Mouse (Mus musculus): Measurements from ENCODE around the gene Disc1. TPM values are rescaled to one million over a fixed set of nuclear protein-coding genes. Genes with fewer than 3 reads are reported as not detected.
A peak's percentile ranks its signal among the peaks of the same experiment; 100 is the strongest.

The Disc1 gene
- total RNA-seq, 1 experiment from 2014 or later = 3.4 TPM

DNA sequence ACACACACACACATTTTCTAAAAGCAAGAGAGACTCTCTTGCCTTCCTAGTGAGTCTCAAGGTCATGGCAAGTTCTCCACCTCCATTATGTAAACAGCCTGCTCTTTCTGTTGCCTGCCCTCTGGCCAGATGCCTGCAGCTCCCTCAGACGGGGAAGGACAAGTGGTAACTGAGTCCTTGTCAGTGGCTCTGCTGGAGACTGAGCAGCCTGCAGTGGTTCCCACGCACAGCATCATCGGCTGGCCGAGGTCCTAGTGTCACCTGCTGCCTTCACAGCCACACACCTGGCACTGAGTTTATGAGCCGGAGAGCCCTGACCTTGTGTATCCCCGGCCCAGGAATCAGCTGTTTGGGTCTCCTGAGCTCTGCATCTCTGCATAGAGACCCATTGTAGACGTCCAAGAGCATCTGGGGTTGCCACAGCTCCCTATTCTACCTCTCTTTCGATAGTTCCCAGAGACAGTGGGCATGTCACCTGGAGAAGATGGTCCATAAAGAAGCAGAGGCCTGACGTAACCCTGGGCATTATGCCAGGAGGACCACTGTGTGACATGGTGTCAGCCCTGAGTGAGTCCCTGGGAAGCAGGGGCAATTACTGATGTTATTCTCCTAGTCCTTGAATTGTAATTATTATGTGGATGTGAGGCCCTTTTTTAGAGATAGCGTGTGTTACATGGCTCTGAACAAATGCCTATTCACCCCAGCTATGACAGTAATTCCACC lies 169.2 kb downstream of the Disc1 start:
- DNase-seq = peak; percentile 74

DNA sequence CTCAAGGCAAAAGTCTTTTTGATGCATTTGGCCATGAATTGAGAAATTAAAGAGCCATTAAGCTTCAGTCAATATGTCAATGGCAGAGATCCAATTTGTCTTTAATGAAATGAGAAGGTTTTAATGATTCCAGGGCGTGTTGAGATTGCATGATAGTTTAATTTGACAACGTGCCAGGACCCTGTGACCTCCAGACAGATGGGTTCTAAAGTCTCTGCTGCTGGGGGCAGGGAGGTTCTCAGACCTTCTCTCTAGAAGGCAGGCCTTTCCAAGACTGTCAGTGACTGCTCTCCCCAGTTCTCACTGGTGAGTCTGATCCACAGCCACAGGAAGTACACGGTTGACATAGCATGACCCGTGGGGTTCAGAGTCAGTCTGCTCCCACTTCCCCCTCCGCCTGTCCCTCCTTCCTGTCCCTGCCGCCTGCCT lies 170.3 kb downstream of the Disc1 start:
- DNase-seq = peak; percentile 42

DNA sequence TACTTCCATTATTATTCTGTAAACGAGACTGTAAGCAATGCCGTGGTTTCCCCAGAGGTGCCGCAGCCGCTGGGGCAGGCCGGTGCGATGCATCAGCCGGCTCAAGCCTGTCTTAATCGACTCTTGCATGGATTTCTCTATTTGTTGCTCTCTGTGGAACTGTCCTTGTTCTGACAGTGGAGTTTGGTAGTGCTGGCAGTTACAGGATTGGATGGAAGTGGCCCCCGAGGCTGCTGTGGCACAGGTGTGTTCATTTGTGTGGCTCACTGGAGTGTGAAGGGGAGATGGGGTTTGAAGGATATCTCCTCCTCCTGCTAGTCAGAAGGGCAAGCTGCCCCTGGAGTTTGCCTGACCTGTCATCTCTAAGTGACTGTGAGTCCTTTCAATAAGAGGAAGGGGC lies 171.3 kb downstream of the Disc1 start:
- DNase-seq = no peak

DNA sequence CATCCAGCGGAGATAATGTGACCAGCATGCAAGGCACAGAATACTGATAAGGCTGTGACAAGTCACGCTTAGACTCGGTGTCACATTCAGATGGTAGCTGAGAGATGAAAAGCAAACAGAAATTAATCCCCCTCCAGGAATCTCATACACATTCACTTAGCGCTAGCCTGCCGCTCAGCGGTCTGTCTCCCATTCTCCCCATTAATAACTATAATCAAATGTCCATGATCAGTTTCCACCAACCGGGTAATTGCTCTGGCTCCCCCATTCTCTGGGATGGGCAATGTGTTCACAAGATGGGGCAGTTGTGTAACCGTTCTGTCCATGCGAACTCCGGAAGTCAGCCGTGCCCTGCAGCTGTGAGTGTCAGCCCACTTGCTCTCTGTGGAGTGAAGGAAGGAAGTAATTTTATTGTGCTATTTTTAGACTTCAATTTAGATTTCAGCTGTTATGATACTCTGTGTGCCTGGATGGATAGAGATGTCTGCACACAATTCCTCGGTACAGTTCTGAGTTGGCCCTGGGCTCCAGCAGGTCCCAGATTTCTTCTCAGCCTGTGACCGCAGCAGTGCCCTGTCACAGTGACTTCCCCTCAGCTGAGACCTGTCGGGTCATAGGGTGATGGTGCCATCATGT lies 173.1 kb downstream of the Disc1 start:
- peak; percentile 49 for DNase-seq

DNA sequence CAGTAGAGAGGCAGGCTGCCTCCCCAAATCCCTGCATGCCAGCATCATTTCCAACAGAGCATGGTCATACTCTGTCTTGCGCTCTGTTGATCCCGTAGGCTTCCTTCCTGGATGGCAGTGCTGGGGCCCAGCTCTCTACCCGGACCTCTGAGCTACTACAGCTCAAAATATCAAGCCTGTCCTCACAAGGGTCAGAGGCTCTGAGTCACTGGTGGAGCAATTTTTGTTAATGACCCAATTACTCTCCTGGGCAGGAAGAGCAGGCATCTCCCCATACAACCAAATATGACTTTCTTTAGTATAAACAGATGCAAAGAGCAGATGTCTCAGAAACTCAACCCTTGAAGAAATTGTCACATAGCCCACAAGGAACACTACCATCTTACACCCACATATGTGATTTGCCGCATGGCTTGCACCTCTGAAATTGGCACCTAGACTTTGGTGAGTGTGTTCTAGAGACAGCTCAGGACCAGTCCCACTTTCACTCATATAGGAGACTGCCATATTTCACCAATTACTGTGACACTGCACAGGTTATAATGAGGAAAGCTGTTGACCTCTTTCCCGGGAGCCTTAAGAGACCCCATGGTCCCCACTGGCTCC lies 176.6 kb downstream of the Disc1 start:
- DNase-seq = no peak

DNA sequence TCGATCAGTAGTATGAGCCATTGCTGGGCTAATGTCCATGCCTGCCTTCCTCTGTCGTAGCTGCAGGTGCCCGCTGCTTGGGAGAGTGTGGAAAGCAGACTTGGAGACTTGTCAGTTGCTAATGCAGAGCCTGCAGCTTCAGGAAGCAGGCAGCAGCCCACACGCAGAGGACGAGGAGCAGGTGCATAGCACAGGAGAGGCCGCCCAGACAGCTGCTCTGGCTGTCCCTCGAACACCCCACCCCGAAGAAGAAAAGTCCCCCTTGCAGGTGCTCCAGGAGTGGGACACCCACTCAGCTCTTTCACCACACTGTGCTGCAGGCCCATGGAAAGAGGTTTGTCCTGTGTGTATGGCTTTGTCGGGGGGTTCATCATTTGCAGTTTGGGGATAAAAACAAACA lies 178.7 kb downstream of the Disc1 start:
- no peak for DNase-seq

DNA sequence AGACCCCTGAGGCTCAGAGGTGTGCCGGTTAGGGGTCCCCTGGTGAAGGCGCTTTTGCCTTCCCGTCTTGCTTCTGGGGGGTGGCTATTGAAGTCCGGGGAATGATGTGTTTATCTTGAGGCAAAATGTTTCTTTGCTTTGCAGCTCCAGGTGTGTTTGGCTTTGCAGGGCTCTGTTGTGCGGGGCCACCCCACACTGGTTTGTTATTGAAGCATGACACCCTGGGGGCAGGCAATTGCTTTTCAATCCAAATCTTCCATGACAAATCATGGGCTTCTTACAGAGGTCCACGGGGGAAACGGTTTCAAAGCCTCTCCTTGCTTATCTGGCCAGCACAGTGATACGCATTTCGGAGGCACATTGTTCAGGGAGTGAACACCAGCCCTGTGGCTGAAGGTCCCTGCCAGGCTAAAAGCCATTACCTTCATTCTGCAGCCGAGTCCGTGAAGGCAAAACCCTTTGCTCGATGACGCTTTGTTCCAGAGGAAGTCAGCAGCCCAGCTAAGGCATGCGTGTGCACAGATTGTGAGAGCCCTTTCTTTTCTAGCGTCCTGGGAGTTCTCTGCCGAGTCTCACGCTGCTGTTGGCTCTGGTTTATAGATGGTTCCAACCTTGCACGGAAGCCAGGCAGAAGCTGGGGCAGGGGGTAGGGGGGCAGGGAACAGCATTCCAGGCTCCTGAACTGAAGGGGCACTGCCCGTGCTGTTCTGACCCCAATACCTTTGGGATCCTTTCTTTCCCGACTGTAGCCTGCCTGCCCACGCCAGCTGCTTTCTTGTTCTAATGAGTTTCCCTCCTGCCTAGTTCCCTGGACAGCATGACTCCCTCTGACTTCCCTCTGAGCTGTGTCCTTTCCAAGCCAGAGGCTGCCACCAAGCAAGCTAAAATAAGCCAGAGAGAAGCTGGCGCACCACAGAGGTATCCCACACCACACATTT lies 182.2 kb downstream of the Disc1 start:
- DNase-seq = no peak

DNA sequence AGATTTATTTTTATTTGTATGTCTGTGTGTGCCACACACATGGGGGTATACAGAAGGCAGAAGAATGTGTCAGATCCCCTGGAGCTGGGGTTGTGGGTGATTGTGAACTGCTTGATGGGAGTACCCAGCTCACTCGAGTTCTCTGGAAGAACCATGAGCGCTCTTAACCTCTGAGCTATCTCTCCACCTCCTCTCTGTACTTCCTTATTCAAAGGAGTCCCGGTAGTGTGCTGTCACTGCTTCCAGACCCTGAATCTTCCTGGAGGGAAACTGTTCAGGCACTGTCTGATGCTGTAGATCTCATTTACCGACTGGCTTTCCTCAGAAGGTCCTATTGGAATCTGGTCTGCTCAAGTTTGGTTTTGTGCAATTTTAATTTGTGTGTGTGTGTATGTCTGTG lies 186.8 kb downstream of the Disc1 start:
- no peak for DNase-seq

DNA sequence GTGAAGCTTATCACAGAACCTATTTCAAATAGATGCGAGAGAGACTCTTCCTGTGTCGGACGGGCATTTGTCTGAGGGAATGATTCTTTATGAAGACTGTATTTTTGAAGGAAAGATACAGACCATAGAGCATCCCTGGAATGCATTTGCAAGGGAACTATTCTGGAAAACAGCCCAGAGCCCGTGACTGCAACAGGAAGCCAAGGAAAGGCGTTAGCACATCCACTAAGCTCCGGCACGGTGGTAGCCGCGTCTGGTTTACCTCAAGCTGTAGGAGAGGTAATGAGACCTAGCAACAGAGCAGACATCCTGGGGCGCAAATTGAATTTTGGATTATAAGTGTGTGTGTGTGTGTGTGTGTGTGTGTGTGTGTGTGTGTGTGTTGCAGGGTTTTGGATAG lies 188.4 kb downstream of the Disc1 start:
- DNase-seq = peak; percentile 39

DNA sequence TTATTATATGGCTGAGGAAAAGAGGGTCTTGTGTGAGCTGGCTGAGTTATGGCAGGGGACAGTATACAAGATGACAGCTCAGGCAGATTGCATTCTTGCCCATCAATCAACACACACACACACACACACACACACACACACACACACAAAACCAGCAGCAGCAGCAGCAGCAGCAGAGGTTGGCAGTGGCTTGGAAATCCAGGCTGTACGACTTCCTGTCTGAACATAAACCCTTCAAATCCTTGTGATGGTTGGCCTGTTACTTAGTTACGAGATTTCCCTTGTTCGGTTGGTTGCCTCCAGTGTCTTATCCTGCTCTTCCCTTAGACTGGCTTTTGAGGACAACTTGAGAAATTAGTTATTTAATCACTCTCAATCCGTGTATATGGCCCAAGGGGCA lies 188.9 kb downstream of the Disc1 start:
- DNase-seq = no peak

DNA sequence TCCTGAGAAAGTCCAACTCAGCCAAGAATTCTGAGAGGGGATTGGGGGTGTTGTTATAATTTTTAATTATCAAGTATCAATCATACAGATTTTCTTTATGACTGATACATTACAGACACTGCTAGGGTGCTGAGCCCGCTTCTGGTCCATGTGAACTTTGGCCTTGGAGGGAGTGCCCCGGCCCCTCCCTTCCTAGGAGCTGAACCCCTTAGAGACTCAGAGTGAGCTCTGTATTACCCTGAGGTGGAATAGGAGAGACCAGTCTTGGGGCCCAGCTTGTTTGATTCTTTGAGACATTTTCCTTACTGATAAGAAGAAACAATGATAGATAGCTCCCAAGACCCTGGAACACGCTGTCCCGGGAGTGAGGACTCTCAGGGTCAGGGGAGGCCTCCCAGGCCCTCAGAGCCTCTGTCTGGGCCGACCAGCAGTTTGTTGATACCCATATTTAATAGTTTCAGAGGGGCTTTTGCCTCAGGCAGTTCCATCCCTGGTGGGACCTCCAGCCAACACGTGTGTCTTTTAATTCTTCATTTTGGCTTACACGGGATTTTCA lies 192.8 kb downstream of the Disc1 start:
- DNase-seq = no peak

DNA sequence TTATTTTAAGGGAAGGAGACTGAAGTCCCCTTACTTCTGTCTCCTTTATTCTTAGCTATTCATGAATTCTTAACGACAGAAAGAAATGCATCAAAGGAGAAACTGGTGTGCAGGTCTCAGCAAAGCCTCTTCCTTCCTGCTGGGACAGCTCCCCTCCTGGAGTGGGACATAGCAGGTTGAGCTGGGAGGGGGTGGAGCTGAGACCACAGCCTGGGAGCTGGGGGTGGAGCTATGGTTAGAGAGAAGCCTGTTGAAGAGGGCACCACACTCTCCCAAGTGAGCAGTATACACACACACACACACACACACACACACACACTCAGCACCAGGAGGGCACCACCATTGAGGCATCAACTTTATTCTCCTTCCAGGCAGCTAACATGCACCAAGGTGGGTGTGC lies 193.4 kb downstream of the Disc1 start:
- DNase-seq = no peak

DNA sequence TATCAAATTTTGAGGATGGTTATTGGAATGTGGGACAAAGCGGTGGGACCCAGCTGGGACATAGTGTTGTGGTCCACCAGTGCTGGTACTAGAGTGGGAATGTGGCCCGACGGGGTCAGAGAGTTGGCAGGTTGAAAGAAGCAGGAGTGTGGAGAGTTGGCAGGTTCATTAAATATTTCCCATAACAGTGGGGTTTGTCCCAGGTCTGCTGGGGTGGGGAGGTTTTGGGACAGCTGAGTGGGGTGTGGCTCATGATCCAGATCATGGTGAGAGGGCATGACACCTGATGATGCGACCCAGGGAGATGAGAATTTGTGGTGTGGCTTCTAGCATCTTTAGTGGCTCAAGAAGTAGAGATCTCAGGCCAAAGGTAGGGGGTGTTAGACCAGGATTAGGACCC lies 199.0 kb downstream of the Disc1 start:
- no peak for DNase-seq

DNA sequence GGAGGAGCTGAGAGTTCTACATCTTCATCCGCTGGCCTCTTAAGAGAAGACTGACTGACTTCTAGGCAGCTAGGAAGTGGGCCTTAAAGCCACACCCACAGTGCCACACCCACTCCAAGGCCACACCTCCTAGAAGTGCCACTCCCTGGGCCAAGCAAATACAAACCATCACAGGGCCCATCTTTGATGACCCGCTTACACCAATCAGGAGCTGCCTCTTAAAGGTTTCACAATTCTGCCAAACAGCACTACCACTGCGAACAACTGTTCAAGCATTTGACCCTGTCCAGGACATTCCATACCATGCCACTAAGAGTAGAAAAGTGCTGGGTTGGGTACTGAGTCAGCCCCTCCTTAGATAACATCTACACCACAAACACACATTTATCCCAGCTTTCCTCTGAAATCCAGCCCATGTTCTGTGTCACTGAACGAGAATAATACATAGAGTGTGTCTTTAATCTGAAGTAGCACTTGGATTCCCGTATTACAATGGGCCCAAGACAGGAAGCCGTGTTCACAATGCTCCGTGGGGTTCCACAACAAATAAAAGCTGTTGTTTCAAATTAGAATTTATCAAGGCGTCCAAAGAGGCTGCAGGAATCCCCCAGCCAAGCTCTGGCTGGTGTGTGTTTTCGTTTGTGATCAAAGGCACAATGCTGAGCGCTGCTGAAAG lies 199.6 kb downstream of the Disc1 start:
- DNase-seq = no peak

DNA sequence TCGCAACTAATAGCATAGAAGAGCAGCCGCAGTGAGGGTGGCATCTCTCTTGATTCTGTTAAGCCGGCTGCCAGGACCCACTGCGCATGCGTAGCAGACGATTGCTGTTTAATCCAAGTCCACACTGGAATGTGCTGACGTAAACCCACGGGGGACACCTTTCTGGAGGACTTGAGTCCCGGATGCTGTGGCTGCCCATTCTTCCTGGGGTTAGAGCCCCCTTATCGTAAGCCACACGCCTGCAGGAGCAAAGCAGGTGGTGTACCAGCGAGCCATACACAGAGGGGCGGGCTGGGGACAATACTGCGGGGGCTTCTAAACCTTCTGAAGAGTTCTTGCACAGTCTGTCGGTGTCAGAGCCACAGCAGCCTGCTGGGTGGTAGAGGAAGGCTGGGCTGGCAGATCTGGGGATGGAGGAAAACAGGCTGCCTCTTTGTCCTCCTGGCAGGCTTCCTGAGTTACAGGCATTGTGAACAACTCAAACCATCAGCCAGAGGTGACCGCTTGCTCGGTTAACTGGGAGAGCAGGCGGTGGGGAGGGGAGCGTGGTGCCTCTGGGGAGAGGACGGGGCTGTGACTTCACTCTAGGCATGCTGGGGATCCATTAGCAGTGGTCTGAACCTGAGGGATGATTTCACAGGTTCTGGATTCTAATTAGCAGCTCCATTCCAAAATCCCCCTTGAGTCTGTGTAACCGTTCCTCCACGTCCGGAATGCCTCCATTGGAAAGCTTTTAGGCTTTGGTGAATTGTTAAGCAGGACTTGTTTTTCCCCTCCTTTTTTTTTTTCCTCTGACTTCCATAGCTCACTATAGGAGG lies 200.4 kb downstream of the Disc1 start:
- peak; percentile 85 for DNase-seq

DNA sequence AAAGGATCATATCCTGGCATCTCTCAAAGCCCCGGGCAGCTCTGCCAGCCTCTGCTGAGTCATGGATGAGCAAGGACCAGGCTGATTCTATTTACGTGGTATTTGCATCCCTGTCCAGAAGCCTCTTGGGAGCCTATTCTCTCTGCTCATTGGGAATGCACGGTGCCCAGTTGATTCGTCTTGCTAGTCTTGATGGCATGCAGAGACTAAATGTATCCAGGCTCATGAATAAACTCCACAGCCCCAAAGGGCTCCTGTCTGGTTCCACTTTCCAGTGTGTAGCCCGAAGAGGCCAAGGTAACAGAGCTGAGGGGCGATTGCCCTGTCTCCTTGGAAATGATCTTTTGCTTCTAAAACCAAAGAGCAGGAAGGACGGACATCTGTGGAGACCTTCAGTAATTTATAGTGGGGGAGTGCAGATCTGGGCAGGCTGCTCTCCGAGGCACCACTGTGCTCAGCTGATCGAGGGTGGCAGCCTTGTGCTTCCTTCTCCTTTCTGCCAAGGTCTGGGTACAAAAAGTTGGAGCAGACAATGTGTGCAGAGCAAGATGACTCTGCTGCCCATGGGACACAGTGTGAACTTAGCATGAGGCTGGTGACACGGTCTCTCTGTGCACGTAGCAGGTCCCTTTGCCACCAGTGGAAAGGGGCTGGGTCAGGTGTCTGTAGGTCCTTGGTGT lies 201.2 kb downstream of the Disc1 start:
- DNase-seq = peak; percentile 61

DNA sequence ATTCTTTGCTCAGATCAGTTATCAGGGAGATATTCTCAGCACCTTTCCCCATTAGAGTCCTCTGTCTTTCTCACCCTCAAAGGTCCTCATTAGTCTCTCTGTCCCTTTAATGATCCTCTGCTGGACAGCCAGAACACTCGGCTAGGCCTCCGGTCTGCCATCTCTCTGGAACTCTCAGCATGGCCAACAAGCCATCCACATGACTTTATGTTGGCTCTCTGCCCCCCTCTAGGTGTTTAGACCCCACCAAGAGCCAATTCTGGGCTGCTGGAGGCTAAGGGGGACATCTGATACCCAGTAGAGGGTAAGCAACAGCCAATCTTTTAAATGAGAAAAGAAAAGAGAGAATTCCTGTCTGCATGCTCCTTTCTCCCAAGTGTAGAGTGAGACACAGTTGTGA lies 203.7 kb downstream of the Disc1 start:
- no peak for DNase-seq

DNA sequence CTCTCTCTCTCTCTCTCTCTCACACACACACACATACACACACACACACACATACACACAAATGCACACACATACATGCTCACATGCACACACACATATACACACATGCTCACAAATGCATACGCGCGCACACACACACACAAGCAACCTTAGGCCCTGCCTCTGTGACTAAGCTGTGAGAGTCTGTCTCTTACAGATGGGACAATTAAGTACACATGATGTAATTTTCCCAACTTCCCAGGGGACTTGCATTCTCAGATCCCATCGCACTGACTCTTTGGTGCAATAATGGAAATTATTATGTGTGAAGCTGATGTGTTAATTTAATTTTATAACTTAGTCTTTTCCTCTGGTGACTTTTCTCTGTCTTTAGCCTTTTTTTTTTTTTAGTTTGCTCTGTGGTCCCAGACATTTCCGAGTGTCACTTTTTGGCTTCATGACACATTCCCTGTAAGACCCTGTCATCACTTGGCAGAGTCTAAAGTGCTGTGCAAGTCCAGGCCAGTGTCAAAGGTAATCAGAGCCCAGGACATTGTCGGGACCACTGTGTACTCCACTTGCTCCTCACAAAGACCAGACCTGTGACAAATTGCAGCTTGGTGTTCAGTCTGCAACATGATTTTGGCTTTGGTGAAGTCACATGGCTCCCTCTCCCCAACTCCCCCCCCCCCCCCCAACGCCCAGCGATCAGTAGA lies 205.0 kb downstream of the Disc1 start:
- no peak for DNase-seq

DNA sequence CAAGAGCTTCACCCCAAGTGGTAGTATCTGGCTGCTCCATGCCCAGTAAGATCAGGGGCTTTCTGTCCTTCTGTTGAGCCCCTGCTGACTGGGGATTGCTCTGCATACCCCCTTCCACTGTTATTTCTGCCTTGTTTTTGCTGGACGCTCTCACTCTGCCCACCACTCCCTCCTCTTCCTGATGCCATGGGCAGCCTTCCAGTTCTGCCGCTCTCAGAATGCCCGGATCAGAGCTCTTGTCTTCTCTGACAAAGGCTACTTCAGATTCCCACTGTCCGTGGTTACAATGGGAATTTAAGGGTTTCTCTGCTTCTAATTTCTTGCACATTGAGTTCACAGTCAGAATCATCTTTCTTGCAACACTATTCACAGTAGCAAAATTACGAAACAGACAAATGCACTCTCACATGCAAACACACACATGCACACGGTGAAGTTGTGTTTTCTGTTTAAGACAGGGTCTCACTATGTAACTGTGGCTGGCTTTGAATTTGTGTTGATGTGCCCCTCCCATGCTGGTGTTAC lies 214.2 kb downstream of the Disc1 start:
- DNase-seq = no peak

Measured in adrenal gland, postnatal 14 days (tissue).